Mouse (Mus musculus): ENCODE data around the gene Phf21a. TPM values are rescaled to one million over a fixed set of nuclear protein-coding genes. Genes with fewer than 3 reads are reported as not detected.

Phf21a gene
- polyA plus RNA-seq, 1 experiment from 2014 or later, result 20.2 TPM

DNA sequence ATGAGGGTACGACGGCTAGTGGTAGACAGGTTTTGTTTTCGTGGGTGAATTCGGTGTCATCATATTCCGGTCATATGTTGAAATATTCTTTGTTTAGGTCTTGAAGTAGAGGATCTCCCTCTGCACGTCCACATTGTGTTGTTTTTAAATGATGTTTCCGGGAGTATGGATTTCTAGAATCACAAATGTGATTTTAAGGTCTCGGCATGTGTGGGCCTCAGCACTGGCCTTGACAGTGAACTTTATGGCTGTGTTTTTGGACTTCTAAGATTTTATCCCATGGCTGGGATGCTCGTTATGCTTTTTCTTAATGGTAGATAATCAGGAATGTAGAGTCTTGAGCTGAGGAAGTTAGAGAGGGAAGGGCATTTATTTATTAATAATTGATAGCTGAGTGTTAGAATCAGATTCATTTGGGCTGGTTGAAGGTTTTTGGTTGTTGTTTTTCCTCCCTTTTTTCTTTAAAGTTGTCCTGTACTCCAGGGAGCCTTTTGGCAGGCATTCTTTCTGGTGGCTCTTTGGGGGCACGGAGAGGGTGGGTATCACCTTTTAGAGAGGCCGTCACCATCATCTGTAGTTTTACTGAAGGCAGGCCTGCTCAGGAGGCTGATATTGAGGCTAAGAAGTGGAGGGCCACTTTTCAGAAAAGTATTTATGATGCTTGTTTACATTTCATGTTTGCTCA is 93.0 kb downstream of the Phf21a start:
- ATAC-seq (ENCODE audit: insufficient number of reproducible peaks, insufficient read depth, low FRiP score, low read depth), result no peak
- Histone ChIP-seq H3K36me3 (ENCODE audit: control insufficient read depth, insufficient read depth, low read length) (0 out of 2 replicates have a peak, but pooled peaks cover 2% of the 10 kb centered on the region), H3K9me3 (ENCODE audit: control insufficient read depth, low read length) (no peaks in the 10 kb centered on the region), H3K27ac (replicated peaks in 1 of 2; ENCODE audit: control insufficient read depth in 1 of 2, insufficient read depth in 1 of 2, low read depth in 2 of 2, low read length in 2 of 2) (peak overlapping the region; percentile 89 to 99), H3K9ac (ENCODE audit: low read length) (peak overlapping the region; percentile 94), H3K4me1 (ENCODE audit: control insufficient read depth in 2 of 2, insufficient read depth in 2 of 2, low read length in 2 of 2) (peaks cover 0 to 44% of the 10 kb centered on the region in 2 experiments; a peak in 3 of 4 replicates), H3K4me2 (ENCODE audit: low read length) (peak overlapping the region; percentile 90), H3K27me3 (ENCODE audit: control insufficient read depth, insufficient read depth, low read length) (no peaks in the 10 kb centered on the region), H3K4me3 (ENCODE audit: control insufficient read depth in 1 of 2, insufficient read depth in 1 of 2, low read depth in 1 of 2, low read length in 2 of 2) (peak overlapping the region; percentile 89 to 91)
- WGBS, result 15% methylated on average over 11 of the region's 11 CpGs

DNA sequence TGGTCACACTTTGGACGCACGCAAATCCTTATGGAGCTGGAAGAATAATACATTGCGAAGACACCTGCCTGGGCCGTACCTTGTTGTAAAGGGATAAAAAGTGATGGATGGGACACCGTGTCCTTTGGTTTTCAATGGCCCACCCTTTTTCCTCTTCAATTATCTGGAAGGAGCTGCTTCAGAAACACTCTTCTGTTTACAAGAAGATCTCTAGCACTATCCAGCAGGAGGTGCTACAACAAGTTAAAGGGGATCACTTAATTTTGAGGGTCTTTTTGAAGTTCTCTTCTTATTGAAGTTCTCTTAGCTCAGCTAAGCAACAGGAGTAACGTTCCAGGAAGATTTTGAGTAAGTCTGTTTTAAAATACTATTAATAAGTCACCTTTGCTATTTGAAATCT is 94.1 kb downstream of the Phf21a start:
- H3K27ac ChIP-seq (replicated peaks in 1 of 2; ENCODE audit: control insufficient read depth in 1 of 2, insufficient read depth in 1 of 2, low read depth in 2 of 2, low read length in 2 of 2), result no peak overlapping the region
- H3K36me3 ChIP-seq (ENCODE audit: control insufficient read depth, insufficient read depth, low read length), result 0 out of 2 replicates have a peak, but pooled peaks cover 6% of the 10 kb centered on the region
- H3K4me2 ChIP-seq (ENCODE audit: low read length), result peak overlapping the region; percentile 27
- WGBS, result 76% methylated on average over 6 of the region's 6 CpGs
- no peak for ATAC-seq (ENCODE audit: insufficient number of reproducible peaks, insufficient read depth, low FRiP score, low read depth)
- H3K4me1 ChIP-seq (ENCODE audit: control insufficient read depth in 2 of 2, insufficient read depth in 2 of 2, low read length in 2 of 2), result peaks cover 0 to 45% of the 10 kb centered on the region in 2 experiments; a peak in 3 of 4 replicates
- no peaks in the 10 kb centered on the region for H3K27me3 ChIP-seq (ENCODE audit: control insufficient read depth, insufficient read depth, low read length)
- no peak overlapping the region for H3K9ac ChIP-seq (ENCODE audit: low read length)
- no peaks in the 10 kb centered on the region for H3K9me3 ChIP-seq (ENCODE audit: control insufficient read depth, low read length)
- no peak overlapping the region for H3K4me3 ChIP-seq (ENCODE audit: control insufficient read depth in 1 of 2, insufficient read depth in 1 of 2, low read depth in 1 of 2, low read length in 2 of 2)

DNA sequence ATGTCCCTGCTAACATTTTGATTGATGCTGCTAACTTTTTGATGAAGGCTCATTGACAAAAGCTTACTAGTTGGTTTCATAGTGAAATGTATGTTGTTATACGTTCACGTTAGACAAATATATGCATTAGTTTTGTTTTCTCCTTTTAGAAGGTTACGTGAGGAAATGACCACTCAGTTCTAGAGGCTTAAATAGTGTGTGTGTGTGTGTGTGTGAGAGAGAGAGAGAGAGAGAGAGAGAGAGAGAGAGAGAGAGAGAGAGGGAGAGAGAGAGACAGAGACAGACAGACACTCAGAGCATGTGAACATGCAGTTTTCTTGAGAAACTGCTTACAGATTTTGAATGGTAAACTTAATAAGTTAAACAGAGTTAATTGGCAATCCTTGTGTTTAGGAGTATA is 95.8 kb downstream of the Phf21a start:
- 62% methylated on average over 3 of the region's 3 CpGs for WGBS
- ATAC-seq (ENCODE audit: insufficient number of reproducible peaks, insufficient read depth, low FRiP score, low read depth), result no peak
- H3K9me3 ChIP-seq (ENCODE audit: control insufficient read depth, low read length), result no peaks in the 10 kb centered on the region
- H3K4me2 ChIP-seq (ENCODE audit: low read length), result peak overlapping the region; percentile 9; the same call in 1 of the 2 replicates
- H3K27me3 ChIP-seq (ENCODE audit: control insufficient read depth, insufficient read depth, low read length), result no peaks in the 10 kb centered on the region
- 0 out of 2 replicates have a peak overlapping the region, but pooled peaks have one; percentile 8 for H3K9ac ChIP-seq (ENCODE audit: low read length)
- H3K27ac ChIP-seq (replicated peaks in 1 of 2; ENCODE audit: control insufficient read depth in 1 of 2, insufficient read depth in 1 of 2, low read depth in 2 of 2, low read length in 2 of 2), result no peak overlapping the region
- H3K4me3 ChIP-seq (ENCODE audit: control insufficient read depth in 1 of 2, insufficient read depth in 1 of 2, low read depth in 1 of 2, low read length in 2 of 2), result no peak overlapping the region
- H3K4me1 ChIP-seq (ENCODE audit: control insufficient read depth in 2 of 2, insufficient read depth in 2 of 2, low read length in 2 of 2), result peaks cover 0 to 42% of the 10 kb centered on the region in 2 experiments; a peak in 3 of 4 replicates
- H3K36me3 ChIP-seq (ENCODE audit: control insufficient read depth, insufficient read depth, low read length), result 0 out of 2 replicates have a peak, but pooled peaks cover 6% of the 10 kb centered on the region

DNA sequence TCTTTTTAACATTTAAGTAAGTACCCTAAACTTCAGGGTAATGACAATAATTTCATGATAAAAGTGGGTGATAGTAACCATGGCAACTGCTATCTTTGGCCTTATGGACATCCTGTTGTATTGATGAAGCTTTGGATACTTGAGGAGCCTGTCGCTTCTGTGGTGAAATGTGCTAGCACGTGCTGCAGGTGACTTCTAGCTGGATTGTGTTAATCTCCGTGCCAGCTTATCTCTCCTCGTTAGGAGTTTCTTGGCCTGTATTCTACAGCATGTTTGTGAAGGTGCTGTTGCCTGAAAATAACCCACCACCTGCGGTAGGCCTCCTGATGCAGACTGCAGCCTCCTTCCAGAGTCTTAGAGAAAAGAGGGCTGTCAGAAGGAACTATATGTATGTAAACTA is 98.0 kb downstream of the Phf21a start:
- no peak overlapping the region for H3K27ac ChIP-seq (replicated peaks in 1 of 2; ENCODE audit: control insufficient read depth in 1 of 2, insufficient read depth in 1 of 2, low read depth in 2 of 2, low read length in 2 of 2)
- no peaks in the 10 kb centered on the region for H3K9me3 ChIP-seq (ENCODE audit: control insufficient read depth, low read length)
- WGBS, result 27% methylated on average over 5 of the region's 5 CpGs
- peaks cover 0 to 37% of the 10 kb centered on the region in 2 experiments; a peak in 3 of 4 replicates for H3K4me1 ChIP-seq (ENCODE audit: control insufficient read depth in 2 of 2, insufficient read depth in 2 of 2, low read length in 2 of 2)
- H3K4me2 ChIP-seq (ENCODE audit: low read length), result no peak overlapping the region
- H3K27me3 ChIP-seq (ENCODE audit: control insufficient read depth, insufficient read depth, low read length), result no peaks in the 10 kb centered on the region
- no peak overlapping the region; the same call in none of the 2 replicates for H3K9ac ChIP-seq (ENCODE audit: low read length)
- no peak overlapping the region for H3K4me3 ChIP-seq (ENCODE audit: control insufficient read depth in 1 of 2, insufficient read depth in 1 of 2, low read depth in 1 of 2, low read length in 2 of 2)
- 0 out of 2 replicates have a peak, but pooled peaks cover 6% of the 10 kb centered on the region for H3K36me3 ChIP-seq (ENCODE audit: control insufficient read depth, insufficient read depth, low read length)
- ATAC-seq (ENCODE audit: insufficient number of reproducible peaks, insufficient read depth, low FRiP score, low read depth), result no peak

DNA sequence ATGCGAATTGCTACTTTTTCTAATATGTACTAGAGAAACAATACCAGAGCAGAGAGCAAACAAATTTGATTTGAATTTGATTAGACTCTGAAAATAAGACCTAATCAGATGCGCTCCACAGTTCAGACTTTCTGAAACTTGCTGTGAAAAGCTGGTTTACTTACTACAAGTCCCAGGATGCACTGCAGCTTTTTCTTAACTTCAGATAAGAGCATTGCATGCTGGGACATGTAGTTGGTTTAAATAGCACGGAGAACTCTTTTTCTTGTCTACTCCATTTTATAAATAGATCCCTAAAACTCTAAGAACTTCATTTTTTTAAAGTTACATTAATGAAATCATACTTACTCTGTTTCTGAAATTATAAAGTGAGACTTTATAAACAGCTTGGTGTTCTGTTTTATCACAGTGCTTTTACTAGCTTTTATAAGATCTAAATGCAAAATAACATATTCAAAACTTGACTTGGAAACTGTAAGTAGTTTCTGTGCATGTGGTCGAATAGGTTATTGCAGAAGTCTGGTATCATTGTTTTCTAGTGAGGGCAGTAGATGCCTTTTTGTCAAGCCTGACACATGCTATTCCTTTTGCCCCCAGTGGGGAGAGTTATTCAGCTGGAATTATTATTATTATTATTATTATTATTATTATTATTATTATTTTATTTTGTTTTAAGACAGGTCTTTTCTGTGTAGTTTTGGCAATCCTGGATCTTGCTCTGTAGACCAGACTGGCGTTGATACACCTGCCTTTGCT is 99.1 kb downstream of the Phf21a start:
- H3K36me3 ChIP-seq (ENCODE audit: control insufficient read depth, insufficient read depth, low read length), result 0 out of 2 replicates have a peak, but pooled peaks cover 6% of the 10 kb centered on the region
- WGBS, result 65% methylated on average over 5 of the region's 5 CpGs
- ATAC-seq (ENCODE audit: insufficient number of reproducible peaks, insufficient read depth, low FRiP score, low read depth), result no peak
- no peaks in the 10 kb centered on the region for H3K9me3 ChIP-seq (ENCODE audit: control insufficient read depth, low read length)
- H3K27me3 ChIP-seq (ENCODE audit: control insufficient read depth, insufficient read depth, low read length), result no peaks in the 10 kb centered on the region
- no peak overlapping the region for H3K4me3 ChIP-seq (ENCODE audit: control insufficient read depth in 1 of 2, insufficient read depth in 1 of 2, low read depth in 1 of 2, low read length in 2 of 2)
- no peak overlapping the region for H3K9ac ChIP-seq (ENCODE audit: low read length)
- H3K27ac ChIP-seq (replicated peaks in 1 of 2; ENCODE audit: control insufficient read depth in 1 of 2, insufficient read depth in 1 of 2, low read depth in 2 of 2, low read length in 2 of 2), result no peak overlapping the region
- H3K4me1 ChIP-seq (ENCODE audit: control insufficient read depth in 2 of 2, insufficient read depth in 2 of 2, low read length in 2 of 2), result peaks cover 0 to 28% of the 10 kb centered on the region in 2 experiments; a peak in 3 of 4 replicates
- 0 out of 2 replicates have a peak overlapping the region, but pooled peaks have one; percentile 16 for H3K4me2 ChIP-seq (ENCODE audit: low read length)

DNA sequence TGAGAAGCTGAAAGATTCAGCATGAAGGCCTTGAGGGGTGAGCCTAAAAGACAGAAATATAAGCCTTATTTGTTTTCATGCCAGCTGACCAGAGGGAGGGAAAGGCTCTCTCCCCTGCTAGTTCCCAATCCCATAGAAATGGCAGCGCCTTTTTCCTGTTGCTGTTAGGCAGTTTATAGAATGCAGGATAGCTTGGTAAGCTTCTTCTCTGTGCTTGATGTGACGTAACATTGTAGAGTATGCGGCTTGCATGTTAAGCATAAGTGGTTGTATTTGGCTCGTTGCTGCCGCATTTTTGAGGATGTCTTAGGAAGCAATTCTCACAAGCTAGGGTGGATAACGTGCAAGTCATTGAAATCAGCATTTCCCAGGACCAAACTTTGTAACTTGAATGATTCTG is 105.2 kb downstream of the Phf21a start:
- no peak for ATAC-seq (ENCODE audit: insufficient number of reproducible peaks, insufficient read depth, low FRiP score, low read depth)
- Histone ChIP-seq H3K9me3 (ENCODE audit: control insufficient read depth, low read length) (no peaks in the 10 kb centered on the region), H3K4me1 (ENCODE audit: control insufficient read depth in 2 of 2, insufficient read depth in 2 of 2, low read length in 2 of 2) (peaks cover 0 to 24% of the 10 kb centered on the region in 2 experiments; a peak in 2 of 4 replicates), H3K27me3 (ENCODE audit: control insufficient read depth, insufficient read depth, low read length) (no peaks in the 10 kb centered on the region), H3K36me3 (ENCODE audit: control insufficient read depth, insufficient read depth, low read length) (no peaks in the 10 kb centered on the region), H3K27ac (replicated peaks in 1 of 2; ENCODE audit: control insufficient read depth in 1 of 2, insufficient read depth in 1 of 2, low read depth in 2 of 2, low read length in 2 of 2) (no peak overlapping the region), H3K4me2 (ENCODE audit: low read length) (no peak overlapping the region), H3K9ac (ENCODE audit: low read length) (no peak overlapping the region), H3K4me3 (ENCODE audit: control insufficient read depth in 1 of 2, insufficient read depth in 1 of 2, low read depth in 1 of 2, low read length in 2 of 2) (no peak overlapping the region)
- WGBS, result 36% methylated on average over 6 of the region's 6 CpGs

DNA sequence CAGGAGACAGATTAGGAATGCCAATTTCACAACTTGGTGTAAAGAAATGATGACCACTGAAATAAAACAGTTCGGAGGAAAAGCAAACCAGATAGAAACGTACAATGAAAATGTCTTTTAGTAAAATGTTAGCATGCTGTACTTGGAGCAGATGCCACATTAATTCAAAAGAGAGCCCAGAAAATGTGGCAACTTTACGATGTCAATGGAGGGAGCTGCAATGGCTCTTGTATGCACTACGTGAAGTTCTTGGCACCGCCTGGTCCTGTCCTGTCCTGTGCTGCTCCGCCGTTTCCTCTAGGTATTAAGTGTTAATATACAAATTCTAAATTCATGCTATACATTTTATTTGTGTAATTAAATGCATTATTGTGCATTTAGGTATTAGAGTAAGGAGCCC is 105.8 kb downstream of the Phf21a start:
- Histone ChIP-seq H3K27me3 (ENCODE audit: control insufficient read depth, insufficient read depth, low read length) (no peaks in the 10 kb centered on the region), H3K9ac (ENCODE audit: low read length) (no peak overlapping the region), H3K4me1 (ENCODE audit: control insufficient read depth in 2 of 2, insufficient read depth in 2 of 2, low read length in 2 of 2) (peaks cover 0 to 24% of the 10 kb centered on the region in 2 experiments; a peak in 2 of 4 replicates), H3K4me3 (ENCODE audit: control insufficient read depth in 1 of 2, insufficient read depth in 1 of 2, low read depth in 1 of 2, low read length in 2 of 2) (no peak overlapping the region), H3K4me2 (ENCODE audit: low read length) (no peak overlapping the region), H3K27ac (replicated peaks in 1 of 2; ENCODE audit: control insufficient read depth in 1 of 2, insufficient read depth in 1 of 2, low read depth in 2 of 2, low read length in 2 of 2) (no peak overlapping the region), H3K36me3 (ENCODE audit: control insufficient read depth, insufficient read depth, low read length) (no peaks in the 10 kb centered on the region), H3K9me3 (ENCODE audit: control insufficient read depth, low read length) (no peaks in the 10 kb centered on the region)
- ATAC-seq (ENCODE audit: insufficient number of reproducible peaks, insufficient read depth, low FRiP score, low read depth), result no peak
- WGBS, result 81% methylated on average over 7 of the region's 7 CpGs

Data from heart, embryonic 14.5 days (tissue).